Mouse (Mus musculus) left cerebral cortex, adult 2 months (tissue): ENCODE results near the gene Fam69a. TPM values are rescaled to one million over a fixed set of nuclear protein-coding genes. Genes with fewer than 3 reads are reported as not detected.
"Not testable (repeated sequence)": the region's sequence is repeated elsewhere in the genome, so short reads cannot be mapped to it uniquely, and the experiment has no call there.

Experiments used
- DNase-seq, 2 experiments: peaks; one replicate each; pipeline ENCODE4 v3.0.0; 2021 to 2022; ENCODE audit warnings: low spot score in 2 of 2, mixed read lengths in 1 of 2; ENCODE audit errors: extremely low spot score in 1 of 2
- H3K27ac ChIP-seq: fragments of 200-600 bp; 2 replicates; pipeline ENCODE4 v1.8.1; 2022
- H3K4me3 ChIP-seq: fragments of 200-600 bp; 2 replicates; pipeline ENCODE4 v1.8.1; 2022
- CTCF ChIP-seq: fragments of 200-600 bp; IDR thresholded peaks from 2 replicates; pipeline ENCODE4 v1.8.1; 2022; ENCODE audit warnings: antibody characterized with exemption, mild to moderate bottlenecking, moderate library complexity
- intact Hi-C: fragments of 180-260 bp; cut with DNase I; formaldehyde crosslinking; loops from one replicate; pipeline ENCODE4 v1.15.1; 2025
- total RNA-seq, 2 experiments: library from RNA; stranded (reverse); gene quantifications; 2 replicates each; pipeline ENCODE4 v1.2.3; 2021

The Fam69a gene
- total RNA-seq, 2 experiments from 2014 or later = 27.1 to 31.7 TPM

DNA sequence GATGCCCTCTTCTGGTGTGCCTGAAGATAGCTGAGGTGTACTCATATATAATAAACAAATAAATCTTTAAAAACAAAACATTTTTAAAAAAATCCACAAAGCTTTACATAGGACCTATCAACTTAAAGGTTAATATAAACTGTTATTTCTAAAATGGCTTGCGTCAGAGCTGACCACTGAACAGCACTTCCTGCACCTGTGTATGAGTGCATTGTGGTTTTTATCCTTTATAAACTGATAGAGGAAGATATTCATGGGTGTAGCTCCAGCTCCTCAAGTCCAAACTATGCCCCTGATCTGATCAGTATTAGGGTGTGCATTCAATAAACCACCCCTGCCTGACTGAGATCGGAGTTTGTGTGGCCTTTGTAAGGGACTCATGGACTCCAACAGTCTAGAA is 48.0 kb downstream of the Fam69a start:
- no peak; the same call in 1 of the 2 replicates for TF ChIP-seq CTCF
- Histone ChIP-seq H3K4me3 (no peak overlapping the region), H3K27ac (no peak overlapping the region)
- intact Hi-C loops = no loop called here
- DNase-seq = no peak

- H3K4me3 ChIP-seq, intact Hi-C loops, DNase-seq, H3K27ac ChIP-seq: not testable (repeated sequence)
Measured at GRCm38 (mm10) chr5:107938483-107938882, 48.4 kb downstream of the Fam69a start.

- intact Hi-C loops = no loop called here
- H3K27ac ChIP-seq = no peak overlapping the region
- no peak for TF ChIP-seq CTCF
- no peak for DNase-seq
- H3K4me3 ChIP-seq = no peak overlapping the region
Measured at GRCm38 (mm10) chr5:107936625-107937389, 50.1 kb downstream of the Fam69a start.

DNA sequence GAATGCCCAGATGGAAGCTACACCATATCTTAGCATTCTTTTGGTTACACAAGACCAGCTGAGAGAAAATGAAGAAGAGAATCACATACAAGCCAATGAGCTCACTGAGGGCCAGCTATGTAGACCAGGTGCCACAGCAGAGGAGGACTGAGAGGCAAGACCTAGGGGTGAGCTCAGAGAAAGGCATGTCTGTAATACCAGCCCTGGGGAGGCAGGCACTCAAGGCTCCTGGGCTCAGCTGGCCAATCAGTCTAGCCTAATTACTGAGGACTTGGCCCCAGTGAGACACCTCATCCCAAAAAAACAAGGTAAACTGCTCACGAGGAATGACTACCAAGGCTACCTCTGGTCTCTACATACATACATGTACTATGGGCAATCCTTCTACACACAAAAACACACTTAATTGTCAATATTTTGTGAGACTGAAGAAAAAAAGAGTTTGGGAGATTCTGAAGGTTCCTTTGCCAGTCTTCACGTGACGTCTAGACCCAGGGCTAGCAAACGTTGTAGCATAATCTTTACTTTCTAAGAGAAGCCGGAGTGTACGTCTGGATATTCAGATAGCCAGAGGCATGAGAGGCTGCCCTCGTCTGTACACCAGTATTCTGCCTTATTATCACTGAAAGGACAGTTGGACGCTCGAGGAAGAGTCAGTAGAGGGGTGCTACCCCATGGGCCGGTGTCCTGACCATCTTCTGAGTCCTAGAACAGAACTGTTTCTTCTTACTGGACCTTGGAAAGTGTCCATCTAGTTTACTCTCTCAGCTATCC is 51.9 kb downstream of the Fam69a start:
- intact Hi-C loops = no loop called here
- no peak for DNase-seq
- no peak for TF ChIP-seq CTCF
- H3K4me3 ChIP-seq = no peak overlapping the region
- H3K27ac ChIP-seq = no peak overlapping the region

GRCm38 (mm10) chr5:107933202-107933974 is 53.5 kb downstream of the Fam69a start:
- no peak for TF ChIP-seq CTCF
- no peak for DNase-seq
- intact Hi-C loops = no loop called here
- no peak overlapping the region for H3K4me3 ChIP-seq
- H3K27ac ChIP-seq = no peak overlapping the region

DNA sequence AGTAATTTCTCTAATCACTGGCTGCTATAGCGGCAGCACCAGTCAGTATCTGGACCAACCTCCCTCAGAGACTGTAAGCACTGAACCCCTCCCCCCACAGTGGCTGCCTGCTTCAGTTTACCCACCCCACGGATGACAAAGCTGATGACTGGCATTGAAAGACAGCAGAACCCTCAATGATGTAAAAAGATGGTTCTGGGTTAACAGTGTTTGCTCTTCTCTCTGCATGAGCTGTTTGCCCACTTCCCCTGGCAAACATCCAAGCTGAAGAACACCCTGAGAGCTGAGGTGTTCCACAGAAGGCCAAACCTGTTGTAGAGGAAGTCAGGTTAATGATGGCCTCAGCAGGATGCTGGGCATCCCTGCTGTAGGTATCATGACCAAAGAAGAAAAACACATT is 54.3 kb downstream of the Fam69a start:
- intact Hi-C loops = no loop called here
- TF ChIP-seq CTCF = no peak
- H3K27ac ChIP-seq = no peak overlapping the region
- no peak for DNase-seq
- H3K4me3 ChIP-seq = no peak overlapping the region

DNA sequence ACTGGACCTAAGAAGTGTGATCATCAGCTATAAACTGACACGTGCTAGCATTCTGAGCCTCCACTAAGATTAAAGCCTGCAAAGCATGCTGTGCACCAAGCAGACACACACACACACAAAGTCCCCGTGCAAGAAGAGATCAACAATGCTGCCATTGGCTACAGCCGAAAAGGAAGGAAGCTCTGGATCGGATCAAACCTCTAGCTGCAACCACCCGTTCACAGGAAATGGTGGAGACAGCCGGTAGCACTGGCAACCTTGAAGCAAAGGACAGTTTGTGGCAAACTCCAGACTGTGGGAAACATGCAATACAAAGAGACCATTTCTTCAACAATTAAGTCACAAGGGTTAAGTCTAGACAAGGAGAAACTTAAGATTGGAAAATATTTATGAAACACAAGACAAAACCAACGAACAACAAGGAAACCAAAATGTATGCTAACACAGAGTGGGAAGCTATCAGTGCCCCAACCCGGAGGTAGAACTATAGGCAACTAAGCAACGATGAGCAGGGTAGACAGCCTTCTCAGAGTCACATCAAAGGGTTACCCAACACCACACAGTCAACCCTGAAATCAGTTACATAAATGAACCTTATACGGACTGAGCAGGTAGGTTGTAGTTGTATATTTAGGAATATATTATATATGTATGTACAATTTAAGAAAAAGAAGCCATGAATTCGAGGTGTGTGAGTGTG is 60.2 kb downstream of the Fam69a start:
- no peak overlapping the region for H3K4me3 ChIP-seq
- intact Hi-C loops = no loop called here

DNA sequence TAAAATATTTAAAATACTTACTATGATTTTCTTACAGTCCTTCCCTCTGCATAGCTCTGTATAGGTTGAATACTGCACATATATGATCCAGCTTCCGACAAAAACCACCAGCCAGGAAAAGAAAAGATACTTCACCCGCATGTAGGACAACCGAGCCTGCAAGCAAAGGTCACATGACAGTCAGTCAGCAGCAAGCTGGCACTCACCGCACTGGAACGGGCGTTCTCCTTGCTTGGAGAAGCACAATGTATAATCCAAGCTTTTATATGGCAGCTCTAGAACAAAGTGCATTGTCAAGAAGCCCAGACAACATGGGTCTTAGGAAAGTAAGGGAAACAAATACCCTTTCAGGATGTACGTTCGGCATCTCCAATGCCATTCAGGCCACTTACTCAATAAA is 62.3 kb downstream of the Fam69a start:
- intact Hi-C loops = loop anchor here (5.0 kb wide), 1 partner anchor 108 kb away; no protein-coding TSS in a partner anchor
- DNase-seq = no peak
- Histone ChIP-seq H3K4me3 (no peak overlapping the region), H3K27ac (no peak overlapping the region)
- TF ChIP-seq CTCF = no peak

More for the DNA sequence above, 60.2 kb downstream of the Fam69a start:
- TF ChIP-seq CTCF = no peak
- DNase-seq = no peak
- no peak overlapping the region for H3K27ac ChIP-seq

GRCm38 (mm10) chr5:107922836-107923235 is 64.0 kb downstream of the Fam69a start:
- H3K4me3 ChIP-seq = no peak overlapping the region
- DNase-seq = no peak
- intact Hi-C loops = loop anchor here (5.0 kb wide), 1 partner anchor 109 kb away; no protein-coding TSS in a partner anchor
- no peak for TF ChIP-seq CTCF
- H3K27ac ChIP-seq = no peak overlapping the region

GRCm38 (mm10) chr5:107921400-107922252 is 65.3 kb downstream of the Fam69a start:
- Histone ChIP-seq H3K27ac (no peak overlapping the region), H3K4me3 (no peak overlapping the region)
- TF ChIP-seq CTCF = peak; percentile 92
- intact Hi-C loops = loop anchor here (1.0 to 5.0 kb wide), 3 partner anchors 66 to 111 kb away; partner anchors contain the start of gene Fam69a
- peak in 1 of 2 experiments; percentile 27 for DNase-seq
